Mouse (Mus musculus) megakaryocyte, embryonic 14.5 days (primary cell): ENCODE data around the gene Bcdin3d. TPM values are rescaled to one million over a fixed set of nuclear protein-coding genes. Genes with fewer than 3 reads are reported as not detected.
"Not testable (repeated sequence)": the region's sequence is repeated elsewhere in the genome, so short reads cannot be mapped to it uniquely, and the experiment has no call there.

Experiments used
- H3K27me3 ChIP-seq: replicated peaks from 2 replicates; pipeline ENCODE3; 2012; ENCODE audit warnings: inconsistent platforms
- H3K36me3 ChIP-seq: replicated peaks from 2 replicates; pipeline ENCODE3; 2012; ENCODE audit warnings: low read length, inconsistent platforms, mixed read lengths
- H3K4me1 ChIP-seq: 2 replicates; pipeline ENCODE4 v1.6.1; 2012; ENCODE audit warnings: inconsistent platforms
- H3K4me3 ChIP-seq: replicated peaks from 2 replicates; pipeline ENCODE3; 2012; ENCODE audit warnings: moderate library complexity, mild to moderate bottlenecking, inconsistent platforms
- H3K9me3 ChIP-seq: 2 replicates; pipeline ENCODE4 v1.6.1; 2012; ENCODE audit warnings: inconsistent platforms
- FLI1 ChIP-seq: IDR thresholded peaks from 2 replicates; pipeline ENCODE4 v1.6.1; 2012; ENCODE audit warnings: low read length, inconsistent platforms, mixed read lengths
- GATA1 ChIP-seq: IDR thresholded peaks from 3 replicates; pipeline ENCODE4 v1.6.1; 2012; ENCODE audit warnings: mixed read lengths, low read length, inconsistent platforms, borderline replicate concordance
- polyA plus RNA-seq: library from polyadenylated mRNA; stranded (reverse); fragments of >175 nt; gene quantifications from 2 replicates; pipeline ENCODE4 v1.2.3, GENCODE M21; 2012; ENCODE audit warnings: low replicate concordance; ENCODE audit not compliant: insufficient read depth

Bcdin3d gene
- polyA plus RNA-seq, 1 experiment, result 3.8 TPM

DNA sequence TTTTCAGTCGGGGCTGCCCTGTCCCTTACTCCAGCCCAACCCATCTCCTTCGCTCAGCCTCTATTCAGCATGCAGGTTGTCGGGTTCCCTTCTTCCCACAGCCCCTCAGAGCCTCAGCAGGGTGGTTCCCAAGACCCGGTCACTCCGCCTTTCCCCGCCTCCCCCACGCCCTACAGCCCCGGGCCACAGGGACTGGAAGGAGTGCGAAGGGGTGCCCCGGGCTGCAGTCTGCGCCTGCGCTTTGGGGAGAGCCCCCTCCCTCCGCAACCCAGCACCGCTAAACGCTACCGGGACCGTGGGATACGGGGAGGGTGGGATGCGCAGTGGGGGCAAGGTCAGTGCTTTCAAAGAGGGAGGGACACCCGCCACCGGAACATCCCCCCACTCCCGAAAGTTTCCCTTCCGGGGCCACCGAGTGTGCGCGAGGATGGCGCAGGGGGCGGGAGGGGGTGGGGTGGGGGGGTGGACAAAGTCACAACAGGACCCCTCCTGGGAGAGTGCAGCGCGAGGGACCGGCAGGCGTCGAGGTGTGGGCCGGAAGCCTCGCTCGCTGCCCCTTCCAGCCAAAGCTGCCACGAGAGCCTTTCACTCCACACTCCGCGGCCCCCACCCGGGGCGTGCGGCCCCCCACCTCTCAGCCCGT is 17.4 kb downstream of the Bcdin3d start:
- Histone ChIP-seq H3K4me3 (peak overlapping the region; percentile 95), H3K9me3 (no peaks in the 10 kb centered on the region), H3K4me1 (peaks cover 44% of the 10 kb centered on the region), H3K27me3 (peaks cover 17% of the 10 kb centered on the region), H3K36me3 (no peaks in the 10 kb centered on the region)
- TF ChIP-seq FLI1, result no peak
- TF ChIP-seq GATA1, result no peak

DNA sequence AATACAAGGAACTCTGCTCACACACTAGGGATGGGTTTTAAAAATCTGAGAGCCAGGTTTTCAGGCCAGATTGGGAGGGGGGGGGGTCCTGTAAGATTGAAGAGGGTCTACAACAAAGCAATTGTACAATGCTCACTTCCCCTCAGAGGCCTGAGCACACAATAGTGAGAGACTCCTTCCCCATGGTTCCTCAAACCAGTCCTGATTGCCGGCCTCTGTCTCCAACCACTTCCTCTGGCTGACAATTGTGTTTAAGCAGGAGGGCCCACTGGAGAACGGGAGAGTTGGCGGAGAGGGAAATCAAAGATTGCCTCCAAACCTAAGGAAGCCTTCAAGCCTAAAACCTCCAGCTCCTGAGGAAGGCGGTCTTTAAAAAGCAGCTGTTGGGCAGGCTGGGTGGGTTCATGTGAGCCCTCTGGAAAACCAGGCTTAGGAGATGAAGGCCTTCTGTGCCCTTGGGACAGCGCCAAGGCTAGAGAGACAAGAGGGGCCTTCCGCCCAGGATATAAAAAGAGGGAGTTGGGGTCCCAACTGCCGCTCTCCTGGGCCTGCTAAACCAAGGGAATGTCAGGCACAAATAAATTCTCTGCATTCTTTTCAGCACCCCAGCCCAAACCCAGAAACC is 18.1 kb downstream of the Bcdin3d start:
- TF ChIP-seq FLI1, result no peak
- TF ChIP-seq GATA1, result no peak
- peaks cover 50% of the 10 kb centered on the region for H3K4me1 ChIP-seq
- H3K4me3 ChIP-seq, result peak overlapping the region; percentile 95
- peaks cover 20% of the 10 kb centered on the region for H3K27me3 ChIP-seq
- no peaks in the 10 kb centered on the region for H3K9me3 ChIP-seq
- H3K36me3 ChIP-seq, result no peaks in the 10 kb centered on the region

DNA sequence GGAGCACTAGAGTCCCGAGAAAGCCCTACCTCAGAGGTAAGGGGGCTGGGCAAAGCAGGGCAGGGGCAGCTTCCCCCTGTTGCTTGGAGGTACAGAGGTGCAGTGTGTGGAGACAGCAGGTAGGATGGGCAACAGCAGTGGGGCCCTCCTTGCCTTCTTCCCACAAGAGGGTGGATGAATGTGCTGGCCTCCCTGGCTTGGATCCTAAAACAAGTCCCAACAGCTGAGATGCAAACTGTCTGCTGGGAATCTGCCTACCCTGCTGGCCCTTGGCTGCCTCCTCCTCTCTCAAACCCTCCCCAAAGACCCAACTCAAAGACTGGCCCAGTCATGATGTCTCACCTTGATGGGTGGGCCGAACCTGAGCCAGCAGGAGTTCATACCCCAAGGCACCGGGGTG is 19.1 kb downstream of the Bcdin3d start:
- H3K4me1 ChIP-seq, result peaks cover 58% of the 10 kb centered on the region
- TF ChIP-seq FLI1 (no peak), GATA1 (no peak)
- H3K9me3 ChIP-seq, result no peaks in the 10 kb centered on the region
- peaks cover 22% of the 10 kb centered on the region for H3K27me3 ChIP-seq
- no peaks in the 10 kb centered on the region for H3K36me3 ChIP-seq
- H3K4me3 ChIP-seq, result no peak overlapping the region

DNA sequence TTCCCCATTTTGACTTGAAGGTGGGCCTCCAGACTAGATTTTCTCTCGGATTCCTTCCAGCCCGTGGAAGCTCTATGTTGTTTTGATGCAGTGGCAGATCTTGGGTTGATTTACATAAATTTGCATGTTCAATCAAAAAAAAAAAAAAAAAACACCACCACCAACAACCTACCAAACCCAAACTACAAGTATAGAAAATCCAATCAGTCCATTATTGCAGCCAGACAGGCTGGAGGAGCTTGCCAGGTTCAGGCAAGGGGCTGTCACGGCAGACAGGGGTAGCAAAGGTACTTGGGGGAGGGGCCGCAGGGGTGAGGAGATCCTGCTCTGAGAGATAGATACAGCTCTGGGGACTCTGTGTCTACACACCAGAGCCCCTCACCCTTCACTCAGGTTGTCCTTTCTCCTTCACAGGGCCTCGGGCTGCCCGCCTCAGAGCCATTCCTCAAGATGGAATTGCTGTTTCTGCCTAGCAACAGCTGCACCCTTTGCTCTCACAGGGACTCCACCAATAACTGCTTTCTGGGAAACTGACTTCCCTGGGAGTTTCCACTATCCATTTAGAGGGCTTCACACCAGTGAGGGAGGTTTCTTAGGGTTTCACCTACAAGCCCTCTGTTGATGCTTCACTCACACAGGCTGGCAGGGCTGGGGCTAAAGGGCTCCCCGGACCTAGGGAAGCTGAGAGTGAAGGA is 19.8 kb downstream of the Bcdin3d start:
- Histone ChIP-seq H3K36me3 (no peaks in the 10 kb centered on the region), H3K4me1 (peaks cover 60% of the 10 kb centered on the region), H3K4me3 (no peak overlapping the region), H3K27me3 (peaks cover 22% of the 10 kb centered on the region), H3K9me3 (no peaks in the 10 kb centered on the region)
- TF ChIP-seq FLI1 (no peak), GATA1 (no peak)

DNA sequence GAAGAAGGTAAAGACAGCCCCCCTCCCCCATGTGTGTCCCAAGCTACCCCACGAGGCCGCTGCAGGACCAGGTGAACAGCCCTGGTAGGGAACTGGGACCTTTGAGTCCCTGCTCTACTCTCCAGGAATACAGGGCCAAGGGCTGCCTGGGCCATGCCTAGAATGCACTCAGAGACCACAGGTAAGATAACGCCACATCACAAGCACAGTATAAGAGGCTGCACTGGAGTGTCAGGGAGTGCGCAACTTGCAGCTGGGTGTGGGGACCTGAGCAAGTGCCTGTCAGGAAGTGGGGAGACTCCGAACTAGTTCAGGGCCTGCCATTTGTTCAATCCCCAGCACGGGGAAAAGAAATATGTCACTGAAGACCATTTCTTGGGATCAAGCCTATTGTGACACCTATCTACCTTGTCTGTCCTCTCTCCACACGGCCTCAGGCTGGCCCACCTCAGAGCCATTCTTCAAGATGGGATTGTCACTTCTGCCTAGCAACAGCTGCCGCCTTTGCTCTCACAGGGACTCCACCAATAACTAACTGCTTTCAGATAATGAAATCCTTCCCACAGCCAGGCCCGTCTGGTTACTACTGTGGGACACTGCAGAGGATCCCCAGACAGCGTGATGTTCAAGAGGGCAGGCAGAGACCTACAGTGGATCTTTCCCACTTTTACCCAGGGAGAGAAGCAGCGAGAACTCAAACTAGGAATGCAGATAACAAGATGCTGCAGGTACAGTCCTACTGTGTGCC is 21.2 kb downstream of the Bcdin3d start:
- Histone ChIP-seq H3K9me3 (no peaks in the 10 kb centered on the region), H3K36me3 (no peaks in the 10 kb centered on the region), H3K4me1 (peaks cover 67% of the 10 kb centered on the region), H3K4me3 (no peak overlapping the region), H3K27me3 (peaks cover 22% of the 10 kb centered on the region)
- TF ChIP-seq GATA1 (no peak), FLI1 (no peak)

DNA sequence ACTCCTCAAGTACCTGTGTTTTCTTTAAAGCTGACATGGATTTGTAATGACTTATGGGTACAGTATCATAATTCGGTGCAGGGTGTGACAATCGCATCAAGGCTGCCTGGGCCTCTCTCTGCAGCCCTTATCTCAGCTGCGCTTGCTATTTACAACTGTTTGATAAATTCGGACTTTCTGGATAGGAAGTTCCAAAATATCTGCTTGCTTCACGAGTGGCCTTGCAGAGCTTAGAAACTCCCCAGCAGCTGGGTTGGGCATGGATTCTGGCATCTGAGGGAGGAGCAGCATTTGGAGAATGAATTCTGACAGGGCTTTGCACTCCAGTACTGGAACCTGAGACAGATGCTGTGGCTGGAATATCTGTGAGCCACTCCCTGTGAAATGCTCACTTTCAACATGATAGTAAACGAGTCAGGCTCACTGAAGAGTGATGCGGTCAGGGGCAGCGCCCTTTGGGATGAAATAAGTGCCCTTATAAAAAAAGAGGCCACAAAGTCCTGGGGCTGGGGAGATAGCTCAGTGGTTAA is 24.7 kb downstream of the Bcdin3d start:
- Histone ChIP-seq H3K4me3 (peak overlapping the region; percentile 71), H3K4me1 (peaks cover 43% of the 10 kb centered on the region), H3K27me3 (peaks cover 8% of the 10 kb centered on the region), H3K36me3 (no peaks in the 10 kb centered on the region), H3K9me3 (no peaks in the 10 kb centered on the region)
- no peak for TF ChIP-seq FLI1

DNA sequence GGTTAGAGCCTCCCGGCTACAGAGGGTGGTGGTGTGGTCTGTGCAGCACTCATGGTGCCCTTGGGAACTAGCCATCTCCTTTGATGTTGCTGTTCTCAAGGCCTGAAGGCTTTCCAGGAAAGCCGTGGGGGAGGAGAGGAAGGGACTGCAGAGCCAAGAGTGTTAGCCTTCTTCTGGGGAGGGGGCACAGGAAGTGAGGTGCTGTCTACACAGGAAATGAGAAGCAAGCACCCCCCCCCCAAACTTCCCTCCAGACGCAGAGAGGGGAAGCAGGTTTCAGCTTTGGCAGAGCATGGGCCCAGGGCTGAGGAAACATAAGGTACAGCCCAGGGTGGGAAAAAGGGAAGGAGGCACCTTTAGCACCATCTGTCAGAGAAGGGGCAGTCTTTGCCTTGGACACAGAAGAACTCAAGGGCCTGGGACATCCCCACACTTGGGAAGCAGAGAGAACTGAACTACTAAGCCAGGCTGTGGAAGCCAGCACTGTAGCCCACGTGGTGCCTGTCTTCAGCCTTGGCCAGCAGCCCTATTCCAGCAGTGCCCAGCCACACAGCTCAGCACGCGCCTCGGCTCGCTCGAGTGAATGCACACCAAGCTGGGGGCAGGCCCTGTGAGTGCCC is 25.3 kb downstream of the Bcdin3d start:
- Histone ChIP-seq H3K9me3 (no peaks in the 10 kb centered on the region), H3K36me3 (no peaks in the 10 kb centered on the region), H3K4me1 (peaks cover 43% of the 10 kb centered on the region), H3K4me3 (peak overlapping the region; percentile 71), H3K27me3 (peaks cover 7% of the 10 kb centered on the region)
- no peak for TF ChIP-seq FLI1

DNA sequence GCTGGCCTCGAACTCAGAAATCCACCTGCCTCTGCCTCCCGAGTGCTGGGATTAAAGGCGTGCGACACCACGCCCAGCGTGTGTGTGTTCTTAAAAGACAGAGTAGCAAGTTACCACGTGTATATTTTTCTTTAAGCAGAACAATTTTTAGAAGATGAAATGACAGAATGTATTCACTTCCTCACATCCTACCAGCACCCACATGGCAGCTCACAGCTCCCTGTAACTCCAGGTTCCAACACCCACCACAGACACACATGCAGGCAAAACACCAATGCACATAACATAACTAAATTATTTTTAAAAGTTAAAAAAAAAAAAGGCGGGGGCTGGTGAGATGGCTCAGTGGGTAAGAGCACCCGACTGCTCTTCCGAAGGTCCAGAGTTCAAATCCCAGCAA is 28.4 kb downstream of the Bcdin3d start:
- H3K9me3 ChIP-seq, H3K36me3 ChIP-seq: not testable (repeated sequence)

DNA sequence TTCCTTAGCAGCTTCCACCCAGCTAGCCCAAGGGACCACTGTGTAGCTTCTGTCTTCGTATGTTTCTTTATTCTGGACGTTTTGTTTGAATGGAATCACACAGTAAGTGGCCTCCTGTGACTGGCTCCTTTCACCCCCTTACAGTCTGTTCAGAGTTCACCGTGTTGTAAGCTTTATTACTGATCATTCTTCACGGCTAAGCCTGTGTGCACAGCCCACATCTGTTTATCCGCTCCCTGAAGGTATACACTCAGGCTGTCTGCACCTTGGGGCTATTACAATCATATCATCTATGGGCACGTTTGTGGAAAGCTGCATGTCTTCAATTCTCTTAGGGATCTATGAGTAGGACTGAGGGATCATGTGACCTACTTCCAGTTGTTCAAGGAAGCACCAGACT is 29.0 kb downstream of the Bcdin3d start:
- Histone ChIP-seq H3K36me3 (no peaks in the 10 kb centered on the region), H3K4me3 (no peak overlapping the region), H3K9me3 (no peaks in the 10 kb centered on the region), H3K27me3 (no peaks in the 10 kb centered on the region), H3K4me1 (peaks cover 29% of the 10 kb centered on the region)
- TF ChIP-seq FLI1 (no peak), GATA1 (no peak)

More for the DNA sequence above, 28.4 kb downstream of the Bcdin3d start:
- not testable (repeated sequence) for H3K4me3 ChIP-seq, H3K27me3 ChIP-seq
- peaks cover 32% of the 10 kb centered on the region for H3K4me1 ChIP-seq

DNA sequence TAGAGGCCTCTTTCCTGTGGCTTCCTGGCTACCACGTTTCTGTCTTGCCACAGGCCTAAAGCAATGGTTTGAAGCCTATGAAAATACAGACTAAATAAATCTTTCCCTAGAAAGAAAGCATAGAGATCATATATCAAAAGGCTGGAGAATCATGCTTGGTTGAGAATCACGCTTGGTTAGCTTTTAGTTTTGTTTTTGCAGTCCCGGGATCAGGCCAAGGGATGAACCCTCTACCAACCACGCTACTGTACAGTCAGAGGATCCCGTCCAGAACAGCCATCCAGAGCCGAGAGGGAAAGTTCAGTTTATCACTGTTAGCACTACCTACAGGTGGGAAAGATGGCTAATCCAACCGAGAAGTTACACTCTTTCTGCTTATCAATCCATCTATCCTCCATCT is 32.2 kb downstream of the Bcdin3d start:
- H3K36me3 ChIP-seq, result peaks cover 3% of the 10 kb centered on the region
- no peak for TF ChIP-seq FLI1
- no peak for TF ChIP-seq GATA1
- no peaks in the 10 kb centered on the region for H3K27me3 ChIP-seq
- no peaks in the 10 kb centered on the region for H3K9me3 ChIP-seq
- peaks cover 12% of the 10 kb centered on the region for H3K4me1 ChIP-seq
- no peak overlapping the region for H3K4me3 ChIP-seq
